Mouse (Mus musculus): ENCODE data around the gene Themis2.
A peak's percentile ranks its signal among the peaks of the same experiment; 100 is the strongest.
"Not testable (repeated sequence)": the region's sequence is repeated elsewhere in the genome, so short reads cannot be mapped to it uniquely, and the experiment has no call there.

Themis2 gene

DNA sequence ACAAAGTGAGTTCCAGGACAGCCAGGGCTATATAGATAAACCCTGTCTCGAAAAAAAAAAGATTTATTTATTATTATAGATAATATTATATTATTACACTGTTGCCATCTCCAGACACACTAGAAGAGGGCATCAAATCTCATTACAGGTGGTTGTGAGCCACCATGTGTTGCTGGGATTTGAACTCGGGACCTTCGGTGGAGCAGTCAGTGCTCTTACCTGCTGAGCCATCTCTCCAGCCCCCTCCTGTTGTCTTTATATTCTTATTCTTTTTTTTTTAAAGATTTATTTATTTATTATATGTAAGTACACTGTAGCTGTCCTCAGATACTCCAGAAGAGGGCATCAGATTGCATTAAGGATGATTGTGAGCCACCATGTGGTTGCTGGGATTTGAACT lies 2.5 kb upstream of the Themis2 start:
- DNase-seq = not testable (repeated sequence)

DNA sequence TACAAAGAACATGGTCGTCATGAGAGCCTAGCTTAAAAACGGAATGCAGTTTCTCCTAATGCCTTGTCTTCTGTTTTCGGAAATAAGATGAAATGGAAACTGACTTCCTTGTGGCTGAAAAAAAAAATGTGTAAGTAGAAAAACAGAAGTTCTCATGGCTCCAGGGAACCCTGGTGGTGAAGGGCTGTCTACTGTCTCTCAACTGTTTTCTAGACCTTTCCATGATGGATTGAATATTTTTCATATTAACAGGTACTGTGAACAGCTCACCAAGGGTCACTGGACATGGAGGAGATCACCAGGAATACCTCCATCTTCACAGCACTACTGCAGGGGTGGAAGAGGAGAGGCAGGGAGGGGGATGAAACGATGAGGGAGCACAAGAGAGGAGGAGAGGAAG lies 1.8 kb upstream of the Themis2 start:
- no peak for DNase-seq

DNA sequence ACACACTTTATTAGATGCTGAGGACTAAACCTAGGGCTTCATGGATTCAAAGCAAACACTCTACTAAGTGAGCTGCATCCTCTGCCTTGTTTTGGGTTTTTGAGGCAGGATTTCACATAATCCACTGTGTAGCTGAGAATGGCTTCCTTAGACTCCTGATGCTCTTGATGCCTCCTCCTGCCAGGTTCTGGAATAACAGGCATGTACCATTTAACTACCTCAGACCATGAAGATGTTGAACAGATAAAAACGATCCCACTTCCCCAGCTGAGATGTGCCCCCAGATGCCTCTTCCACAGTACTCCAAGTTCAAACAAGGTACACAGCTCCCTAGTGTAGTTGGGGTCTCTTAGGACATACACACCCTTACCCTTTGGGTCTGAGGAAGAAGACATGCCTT lies 1.3 kb upstream of the Themis2 start:
- DNase-seq = no peak

DNA sequence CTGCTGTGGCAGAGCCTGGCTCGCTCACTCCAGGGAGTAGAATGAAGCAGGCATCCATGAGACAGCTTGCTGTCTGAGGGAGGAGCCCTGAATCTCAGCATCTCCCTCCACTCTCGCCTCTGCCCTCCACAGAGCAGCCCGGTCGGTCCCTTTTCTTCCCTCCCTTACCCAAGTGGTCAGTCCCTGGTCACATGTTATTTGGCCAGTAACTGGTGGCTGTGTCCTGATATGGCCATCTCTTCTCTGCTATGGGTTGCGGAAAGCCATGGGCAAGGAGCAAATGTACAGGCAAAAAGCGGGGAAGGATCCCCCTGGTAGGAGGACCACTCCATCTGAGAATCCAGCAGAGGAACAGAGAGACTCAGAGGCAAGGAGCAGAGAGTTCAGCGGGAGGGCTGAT lies 1.0 kb downstream of the Themis2 start:
- no peak for DNase-seq

DNA sequence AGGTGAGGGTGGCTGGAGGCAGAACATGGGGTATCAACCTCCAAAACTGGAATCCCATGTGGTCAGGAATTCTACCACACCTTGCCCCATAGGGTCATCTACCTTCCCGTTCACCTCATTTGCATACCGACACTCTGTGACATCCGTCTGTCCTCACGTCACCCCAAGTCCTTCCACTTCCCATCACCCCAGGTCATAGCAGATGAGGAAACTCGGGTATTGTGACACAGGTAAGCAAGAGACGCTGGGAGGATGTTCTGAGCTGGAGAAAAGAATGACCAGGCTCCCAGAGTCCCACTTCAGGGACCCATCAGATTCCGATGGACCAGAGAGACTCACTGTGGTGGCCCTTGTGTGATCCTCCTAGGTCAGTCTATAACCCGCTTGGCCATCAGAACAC lies 1.4 kb downstream of the Themis2 start:
- DNase-seq = no peak

DNA sequence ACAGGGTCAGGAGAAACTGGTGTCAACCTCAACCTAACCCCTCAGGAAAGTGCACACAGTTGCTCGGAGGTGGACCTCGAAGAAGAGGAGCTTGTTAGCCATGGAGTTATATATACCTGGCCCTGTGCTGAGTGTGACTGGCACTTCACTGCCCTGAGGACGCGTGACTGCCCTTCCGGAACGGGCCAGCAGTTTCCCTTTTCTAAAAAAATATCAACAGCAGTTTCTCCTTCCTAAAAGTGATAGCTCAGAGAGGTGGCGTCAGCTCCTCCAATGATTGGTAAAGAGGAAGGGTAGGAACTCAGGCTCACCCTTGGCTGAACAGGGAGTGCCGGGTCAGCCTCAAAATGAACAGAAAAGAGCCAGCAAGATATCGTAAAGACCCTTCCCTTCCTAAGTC lies 2.2 kb downstream of the Themis2 start:
- no peak for DNase-seq

DNA sequence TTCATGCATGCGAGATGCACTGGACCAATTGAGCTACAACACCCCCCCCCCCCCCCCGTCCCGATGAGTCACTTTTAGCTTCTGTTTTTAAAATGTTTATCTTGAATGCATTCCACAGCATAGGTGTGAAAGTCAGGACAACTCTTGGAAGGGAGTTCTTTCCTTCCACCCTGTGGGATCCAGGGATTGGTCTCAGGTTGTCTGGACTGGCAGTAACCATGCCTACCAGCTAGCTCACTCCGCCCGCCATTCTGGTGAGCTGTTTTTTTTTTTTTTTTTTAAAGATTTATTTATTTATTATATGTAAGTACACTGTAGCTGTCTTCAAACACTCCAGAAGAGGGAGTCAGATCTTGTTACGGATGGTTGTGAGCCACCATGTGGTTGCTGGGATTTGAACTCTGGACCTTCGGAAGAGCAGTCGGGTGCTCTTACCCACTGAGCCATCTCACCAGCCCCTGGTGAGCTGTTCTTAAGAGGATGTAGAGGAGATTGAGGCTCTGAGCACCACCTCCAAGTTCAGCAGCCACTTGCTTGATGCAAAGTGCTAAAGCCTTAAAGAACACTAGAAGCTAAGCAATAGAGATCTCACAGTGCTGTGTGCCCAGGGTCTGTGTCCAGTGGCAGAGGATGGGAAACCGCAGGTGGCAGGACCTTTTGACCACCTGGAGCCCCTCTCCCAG lies 2.7 kb downstream of the Themis2 start:
- DNase-seq = not testable (repeated sequence)

DNA sequence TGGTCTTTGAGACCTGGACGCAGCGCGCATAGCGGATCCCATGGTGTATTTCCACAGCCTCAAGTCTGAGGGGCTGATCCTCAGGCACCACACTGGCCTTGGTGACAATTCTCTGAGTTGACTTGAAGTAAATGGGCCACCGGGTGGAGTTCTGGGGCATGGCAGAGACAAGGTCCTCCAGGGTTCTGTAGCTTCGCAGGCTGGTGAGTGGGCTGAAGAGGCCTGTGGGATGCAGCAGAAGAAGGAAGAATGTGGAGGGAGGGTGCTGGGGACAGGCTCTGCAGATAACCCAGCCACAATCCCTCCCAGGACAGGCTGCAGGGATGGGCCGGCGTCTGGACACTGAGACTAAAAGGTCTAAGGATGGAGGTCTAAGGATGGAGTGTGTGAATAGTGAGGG lies 6.5 kb downstream of the Themis2 start:
- DNase-seq = no peak

DNA sequence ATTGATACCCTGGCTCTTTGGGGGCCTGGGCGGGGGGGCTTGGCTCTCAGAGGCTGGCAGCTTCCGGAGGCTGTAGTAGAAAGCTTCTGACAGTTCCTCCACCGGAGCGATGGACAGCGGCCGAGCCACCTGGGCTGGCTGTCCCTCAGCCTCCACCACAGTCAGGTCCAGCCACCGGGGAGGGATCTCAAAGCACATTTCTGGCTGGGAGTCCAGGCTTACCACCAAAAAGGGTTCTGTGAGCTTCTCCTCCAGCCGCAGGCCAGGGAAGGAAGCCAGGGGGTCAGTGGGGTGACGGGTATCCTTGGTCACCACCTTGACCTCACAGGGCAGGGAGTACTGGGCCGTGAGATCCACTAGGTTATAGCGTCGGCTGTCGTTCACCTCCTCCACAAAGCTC lies 11.0 kb downstream of the Themis2 start:
- DNase-seq = no peak

DNA sequence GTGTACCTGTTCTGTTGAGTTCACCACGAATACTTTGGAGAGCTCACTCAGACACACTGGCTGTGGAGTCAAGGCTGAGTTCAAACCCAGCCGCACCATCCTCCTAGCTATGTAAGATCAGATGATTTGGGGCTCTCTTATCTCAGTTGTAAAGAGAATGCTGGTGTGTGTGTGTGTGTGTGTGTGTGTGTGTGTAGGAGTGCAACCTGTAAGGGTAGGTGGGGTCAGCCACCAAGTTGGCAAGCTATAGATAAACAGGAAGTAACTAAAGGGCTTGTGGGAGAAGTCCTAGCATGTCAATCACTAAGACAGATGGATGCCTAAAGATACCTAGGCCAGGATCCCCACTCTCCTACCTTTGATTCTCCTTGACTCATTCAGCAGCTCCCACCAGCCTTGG lies 12.5 kb downstream of the Themis2 start:
- no peak for DNase-seq

DNA sequence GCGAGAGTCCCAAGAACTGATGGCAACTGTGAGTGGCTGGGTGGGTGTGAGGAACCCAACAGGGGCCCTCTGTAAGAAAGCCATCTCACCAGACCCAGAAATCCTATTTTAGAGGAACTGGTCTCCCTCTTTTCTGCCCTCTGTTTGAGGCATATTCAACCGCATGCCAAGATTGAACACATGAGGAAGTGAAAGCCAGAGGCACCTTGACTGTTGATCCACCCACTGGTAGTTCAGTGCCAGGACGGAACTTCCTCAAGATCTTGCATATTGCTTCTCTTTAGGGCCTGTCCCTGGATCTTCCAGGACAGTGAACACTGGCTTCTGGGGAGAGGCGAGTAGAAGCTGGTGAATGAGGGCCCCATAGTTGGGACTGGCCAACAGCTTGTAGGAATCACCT lies 15.9 kb downstream of the Themis2 start:
- no peak for DNase-seq

DNA sequence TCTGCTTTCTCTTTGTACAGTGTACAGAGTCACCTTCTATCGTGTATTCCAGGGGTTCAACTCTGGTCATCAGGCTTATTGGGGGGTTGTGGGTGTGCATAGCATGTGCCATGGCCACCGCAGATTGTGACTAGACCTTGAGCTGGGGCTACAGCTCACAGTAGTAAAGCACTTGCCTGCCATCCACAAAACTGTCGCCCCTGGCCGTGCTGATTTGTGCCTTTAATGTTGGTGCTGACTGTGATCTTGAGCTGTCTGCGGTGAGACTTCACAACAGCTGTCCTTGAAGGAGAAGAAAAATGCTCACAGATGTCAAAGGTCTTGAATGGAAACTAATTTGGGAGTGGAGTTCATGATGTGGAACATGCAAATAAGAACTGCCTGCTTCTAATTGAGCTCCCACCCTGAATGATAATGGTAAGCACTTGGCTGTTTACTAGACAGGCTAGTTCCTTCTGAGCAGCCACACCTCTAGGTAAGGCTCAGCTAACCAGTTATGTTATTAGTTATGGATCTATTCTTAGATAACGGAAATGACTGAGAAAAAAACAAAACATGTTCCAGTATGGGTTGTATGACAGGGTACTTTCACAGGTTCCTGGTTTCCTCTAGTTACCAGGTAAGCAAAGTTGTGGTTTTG lies 17.5 kb downstream of the Themis2 start:
- no peak for DNase-seq

DNA sequence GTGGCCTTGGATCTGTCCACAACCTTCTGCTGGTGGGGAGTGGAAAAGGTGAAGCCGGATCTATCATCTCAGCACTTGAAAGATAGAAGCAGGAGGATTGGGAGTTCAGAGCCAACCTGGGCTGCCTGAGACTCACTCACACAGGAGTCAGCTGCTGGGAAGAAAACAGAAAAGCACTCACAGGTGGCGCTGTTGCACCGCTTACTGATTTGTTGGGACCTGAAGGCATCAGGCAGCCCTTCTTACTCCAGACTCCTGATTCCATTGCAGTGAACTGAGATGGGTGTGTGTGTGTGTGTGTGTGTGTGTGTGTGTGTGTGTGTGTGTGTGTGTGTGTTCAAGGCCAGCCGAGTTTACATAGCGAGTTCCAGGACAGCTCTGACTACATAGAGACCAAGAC lies 19.4 kb downstream of the Themis2 start:
- peak; percentile 72 for DNase-seq

DNA sequence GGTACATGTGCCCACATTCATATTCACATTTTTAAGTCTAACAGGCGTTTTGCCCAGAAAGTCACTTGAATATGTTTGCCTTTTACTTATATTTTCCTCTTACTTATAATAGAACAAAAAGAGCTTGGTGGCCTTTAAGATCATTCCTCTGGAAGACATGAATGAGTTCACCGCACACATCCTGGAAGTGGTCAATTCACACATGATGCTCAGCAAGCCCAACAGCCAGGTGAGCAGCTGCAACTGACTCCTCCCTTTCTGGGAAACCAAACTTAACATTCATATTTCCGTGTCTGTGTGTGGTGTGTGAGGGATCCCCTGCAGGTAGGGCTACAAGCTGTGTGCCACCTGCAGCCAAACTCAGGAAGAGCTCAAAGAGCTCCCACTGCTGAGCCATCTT lies 21.3 kb downstream of the Themis2 start:
- no peak for DNase-seq

DNA sequence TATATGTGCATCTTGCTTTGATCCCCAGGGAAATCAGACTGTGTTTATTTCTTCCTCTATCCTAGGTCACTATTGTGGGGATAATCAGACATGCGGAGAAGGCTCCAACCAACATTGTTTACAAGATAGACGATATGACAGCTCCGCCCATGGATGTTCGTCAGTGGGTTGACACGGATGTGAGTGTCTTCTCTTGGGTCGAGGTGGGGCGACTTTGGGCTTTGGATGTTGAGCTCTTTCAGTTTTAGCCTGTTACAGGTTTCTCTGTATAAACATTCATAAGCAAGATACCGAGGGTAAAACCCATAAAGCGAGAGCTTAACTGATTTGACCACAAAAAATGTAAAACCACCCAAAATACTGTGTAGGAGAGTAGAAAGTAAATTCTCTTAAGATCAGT lies 24.4 kb downstream of the Themis2 start:
- no peak for DNase-seq

DNA sequence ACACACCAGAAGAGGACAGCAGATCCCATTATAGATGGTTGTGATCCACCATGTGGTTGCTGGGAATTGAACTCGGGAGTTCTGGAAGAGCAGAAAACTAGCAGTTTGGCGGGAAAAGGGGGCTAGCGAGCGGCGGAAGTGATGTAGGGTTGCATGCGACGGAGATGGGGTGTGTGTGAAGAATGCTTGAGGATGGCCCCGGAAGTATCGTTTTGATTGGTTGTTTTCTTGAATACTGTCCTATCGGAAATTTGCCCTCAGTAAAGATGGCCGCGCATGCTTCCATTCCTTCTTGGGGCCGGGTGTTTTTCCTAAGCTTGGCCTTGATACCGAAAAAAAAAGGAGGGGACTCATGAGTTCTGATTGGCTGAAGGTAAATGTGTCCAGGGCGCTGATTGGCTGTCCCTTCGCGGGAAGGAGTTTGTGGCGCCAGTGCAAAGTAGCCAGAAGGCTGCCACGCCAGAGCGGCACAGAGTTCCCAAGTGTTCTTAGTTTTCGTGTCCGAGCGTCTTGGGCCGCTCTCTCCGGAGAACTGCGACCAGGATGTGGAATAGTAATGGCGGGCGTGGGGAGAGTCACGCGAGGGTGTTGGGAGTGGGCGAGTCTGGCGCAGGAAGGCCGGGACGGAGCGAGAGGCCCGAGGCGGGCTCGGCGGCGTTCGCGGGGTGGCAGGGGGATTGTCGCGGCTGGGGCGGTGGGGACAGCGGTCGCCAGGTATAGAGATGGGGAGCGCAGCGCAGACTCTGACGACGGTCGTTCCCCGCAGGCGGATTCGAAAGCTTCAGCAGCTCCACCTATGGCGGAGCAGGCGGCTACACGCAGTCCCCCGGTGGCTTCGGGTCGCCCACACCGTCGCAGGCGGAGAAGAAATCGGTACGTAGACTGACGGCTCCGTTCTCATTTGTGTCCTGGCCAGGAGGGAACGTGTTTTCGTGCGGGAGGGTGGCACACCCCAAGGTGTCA lies 28.0 kb downstream of the Themis2 start, which contains the start of gene Rpa2:
Rpa2 (plus strand) TSS at position 419 of the 963 bp plus-strand sequence.
- DNase-seq = peak; percentile 98

DNA sequence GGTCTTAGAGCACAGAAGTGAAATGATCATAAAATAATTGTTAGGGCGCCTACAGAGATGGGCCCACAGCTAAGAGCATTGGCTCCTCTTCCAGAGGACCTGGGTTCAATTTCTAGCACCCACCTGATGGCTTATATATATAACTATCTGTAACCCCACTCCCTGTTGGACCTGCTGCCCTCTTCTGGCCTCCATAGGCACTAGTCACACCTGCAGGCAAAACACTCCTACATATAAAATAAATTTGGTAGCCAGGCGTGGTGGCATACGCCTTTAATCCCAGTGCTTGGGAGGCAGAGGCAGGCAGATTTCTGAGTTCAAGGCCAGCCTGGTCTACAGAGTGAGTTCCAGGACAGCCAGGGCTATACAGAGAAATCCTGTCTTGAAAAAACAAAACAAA lies 33.1 kb downstream of the Themis2 start:
- DNase-seq = not testable (repeated sequence)

DNA sequence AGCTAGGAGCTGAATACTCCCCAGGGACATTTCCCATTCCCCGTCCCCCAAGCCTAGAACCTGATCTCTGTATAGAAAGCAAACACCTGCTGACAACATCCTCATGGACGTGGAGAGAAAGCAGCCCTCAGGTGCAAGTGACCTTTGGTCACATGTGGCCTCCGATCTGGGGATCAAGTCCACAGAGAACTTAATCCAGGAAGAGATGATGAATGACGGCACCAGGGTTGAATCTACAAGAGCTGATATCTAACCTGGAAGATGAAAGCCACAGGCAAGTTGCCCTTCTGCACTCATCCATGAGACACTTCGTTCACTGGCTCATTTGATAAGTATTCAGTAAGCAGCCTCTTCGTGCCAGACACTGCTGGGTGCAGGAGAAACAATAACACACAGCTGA lies 33.6 kb downstream of the Themis2 start:
- DNase-seq = no peak

DNA sequence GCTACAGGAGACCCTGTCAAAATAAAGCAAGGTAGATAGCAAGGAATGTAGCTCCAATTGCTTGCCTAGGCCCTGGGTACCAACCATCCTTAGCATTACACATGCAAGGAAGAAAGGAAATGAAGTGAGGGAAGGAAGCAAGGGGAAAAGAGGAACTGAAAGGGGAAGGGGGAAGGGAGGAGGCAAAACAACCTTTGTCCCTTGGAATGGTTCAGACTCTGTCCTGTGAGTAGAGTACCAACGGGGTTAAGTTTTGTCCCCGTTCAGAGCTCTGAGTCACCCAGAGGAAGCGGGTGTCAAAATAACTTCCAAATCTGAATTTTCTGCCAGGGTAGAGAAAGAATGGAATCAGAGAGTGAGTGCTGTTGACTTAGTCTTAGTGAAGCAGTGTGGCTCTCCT lies 35.9 kb downstream of the Themis2 start:
- no peak for DNase-seq

DNA sequence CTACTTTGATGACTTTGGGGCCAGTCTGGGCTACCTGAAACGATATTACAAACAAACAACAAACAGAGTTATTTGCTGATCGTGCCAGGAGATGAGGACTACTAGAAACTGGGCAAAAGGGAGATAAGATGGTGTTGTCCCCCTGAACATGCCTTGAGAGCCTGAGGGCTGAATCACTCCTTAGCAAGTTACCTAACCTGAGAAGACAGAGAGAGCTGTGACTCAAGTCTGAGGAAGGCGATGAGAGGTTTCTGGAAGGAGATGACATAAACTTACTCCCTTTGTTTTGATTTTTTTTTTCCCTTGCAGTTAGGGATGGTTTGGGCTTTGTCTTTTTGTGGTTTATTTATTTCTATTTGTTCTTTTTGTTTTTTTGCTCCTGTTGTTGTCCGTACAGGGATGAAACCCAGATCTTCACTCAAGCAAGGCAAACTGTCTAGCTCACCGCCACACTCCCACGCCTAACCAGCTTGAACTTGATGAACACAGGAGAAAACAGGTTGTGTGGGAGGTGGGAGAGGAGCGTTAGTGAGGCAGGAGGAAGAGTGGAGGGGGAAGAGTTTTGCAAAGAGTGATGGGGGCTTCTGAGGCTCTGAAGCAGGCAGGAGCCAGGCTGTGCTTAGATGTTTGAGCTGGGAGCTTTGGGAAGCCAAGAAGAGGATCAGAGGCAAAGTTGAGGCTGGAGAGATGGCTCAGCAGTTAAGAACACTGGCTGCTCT lies 38.4 kb downstream of the Themis2 start:
- DNase-seq = no peak

DNA sequence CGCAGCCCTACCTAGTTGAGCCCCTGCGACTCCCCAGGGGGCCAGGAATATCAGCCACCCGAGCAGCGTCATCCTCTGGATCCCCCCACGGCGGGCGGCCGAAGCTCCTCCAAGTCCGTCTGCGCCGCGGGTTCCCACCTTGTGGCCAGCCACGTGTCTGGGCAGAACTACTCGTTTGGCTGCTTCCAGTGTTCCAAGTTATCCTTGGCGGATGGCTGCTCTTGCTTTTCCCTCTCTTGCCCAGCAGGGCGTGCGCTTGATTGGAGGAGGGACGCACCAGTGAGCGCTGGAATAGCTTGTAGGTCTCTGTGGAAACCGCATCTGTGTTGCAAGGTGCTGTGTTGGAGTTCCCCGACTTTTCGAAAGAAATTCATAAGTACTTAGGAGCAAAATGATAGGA lies 39.2 kb downstream of the Themis2 start, which contains the start of gene Smpdl3b:
Smpdl3b (minus strand) TSS at position 279 of the 400 bp plus-strand sequence.
- peak; percentile 30 for DNase-seq

DNA sequence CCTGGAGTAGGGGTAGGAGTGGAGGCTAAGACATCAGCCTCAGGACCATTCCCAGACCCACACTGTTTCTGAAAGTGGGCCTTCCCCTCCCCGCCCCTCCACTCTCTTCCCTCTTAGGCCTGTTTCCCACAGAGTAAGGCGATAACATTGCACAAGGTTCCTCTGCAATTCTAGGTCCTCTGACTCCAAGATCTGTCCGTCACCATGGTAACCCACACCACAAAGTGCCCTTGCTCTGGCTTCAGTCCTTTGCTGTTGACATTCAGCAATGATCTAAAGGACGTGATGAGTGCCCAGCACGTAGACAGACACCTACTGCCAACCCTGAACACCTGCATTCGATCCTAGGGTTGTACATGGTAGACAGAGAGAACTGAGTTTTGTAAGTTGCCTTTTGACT lies 43.2 kb downstream of the Themis2 start:
- no peak for DNase-seq
